Mouse (Mus musculus) lung, adult 2 months (tissue): ENCODE measurements around the gene Olfr556. TPM values are rescaled to one million over a fixed set of nuclear protein-coding genes. Genes with fewer than 3 reads are reported as not detected.
A peak's percentile ranks its signal among the peaks of the same experiment; 100 is the strongest.

ENCODE experiments used
- DNase-seq: peaks from one replicate; pipeline ENCODE4 v3.0.0; 2022
- H3K4me1 ChIP-seq: fragments of 200-500 bp; 2 replicates; pipeline ENCODE4 v1.6.1; 2011; ENCODE audit warnings: low read length; ENCODE audit not compliant: control insufficient read depth, insufficient read depth
- H3K4me3 ChIP-seq: fragments of 200-500 bp; replicated peaks from 2 replicates; pipeline ENCODE3; 2011; ENCODE audit warnings: low read depth, mild to moderate bottlenecking, control low read depth, low read length; ENCODE audit errors: extremely low read depth
- CTCF ChIP-seq: fragments of 200-500 bp; IDR thresholded peaks from 2 replicates; pipeline ENCODE4 v1.5.1; 2011; ENCODE audit warnings: mild to moderate bottlenecking, low read length, control low read depth; ENCODE audit not compliant: insufficient read depth
- POLR2A ChIP-seq: fragments of 200-500 bp; IDR thresholded peaks from 2 replicates; pipeline ENCODE4 v1.6.1; 2011; ENCODE audit warnings: low read depth, mild to moderate bottlenecking, control low read depth, low read length, borderline replicate concordance; ENCODE audit errors: extremely low read depth
- WGBS: fragments of 180-500 bp; shearing (Covaris S2); methylation state at CpG from one replicate; pipeline ENCODE4 v1.1.7; 2018; 5-methylcytosine and 5-hydroxymethylcytosine counted together
- polyA plus RNA-seq: library from polyadenylated mRNA; depleted of rRNA; stranded (reverse); fragments of >200 nt; gene quantifications from 2 replicates; pipeline ENCODE4 v1.2.3, GENCODE M21; 2012; rRNA removed

Olfr556 gene
- polyA plus RNA-seq, 1 experiment = 0.12 TPM

- peak; percentile 12 for DNase-seq
- Histone ChIP-seq H3K4me3 (no peak within 1 kb of the TSS), H3K4me1 (no peaks in the 10 kb centered on the region)
- TF ChIP-seq CTCF = peak; percentile 77
- TF ChIP-seq POLR2A = no peak
- 70% methylated on average over 5 of the region's 5 CpGs for WGBS
These were observed 30.8 kb downstream of the Olfr556 start, which contains the start of gene Olfr557 for GRCm38 (mm10) chr7:102695358-102696125. Olfr557 (plus strand) TSS chr7:102695910.

- no peak for DNase-seq
- Histone ChIP-seq H3K4me1 (no peaks in the 10 kb centered on the region), H3K4me3 (no peak overlapping the region)
- TF ChIP-seq CTCF (no peak), POLR2A (no peak)
- 86% methylated on average over 7 of the region's 7 CpGs for WGBS
These were observed 33.8 kb downstream of the Olfr556 start for GRCm38 (mm10) chr7:102698461-102698860.

- Histone ChIP-seq H3K4me3 (no peak within 1 kb of the TSS), H3K4me1 (no peaks in the 10 kb centered on the region)
- no peak for TF ChIP-seq POLR2A
- TF ChIP-seq CTCF = no peak
- DNase-seq = no peak
These were observed 37.2 kb downstream of the Olfr556 start, which contains the start of gene Olfr558 for GRCm38 (mm10) chr7:102701915-102702314. Olfr558 (plus strand) TSS chr7:102702215.

GRCm38 (mm10) chr7:102718970-102719369 is 54.3 kb downstream of the Olfr556 start, which contains the start of gene Olfr33:
Olfr33 (minus strand) TSS chr7:102719070.
- 31% methylated on average over 1 of the region's 1 CpGs for WGBS

More at GRCm38 (mm10) chr7:102718970-102719369, 54.3 kb downstream of the Olfr556 start, which contains the start of gene Olfr33:
- TF ChIP-seq POLR2A = no peak
- no peak for TF ChIP-seq CTCF
- H3K4me1 ChIP-seq = no peaks in the 10 kb centered on the region
- no peak within 1 kb of the TSS for H3K4me3 ChIP-seq
- DNase-seq = no peak

Other genes starting within 250 kb of the Olfr556 start
- gene Rrm1, start 223.2 kb upstream of the Olfr556 start, polyA plus RNA-seq = 5.9 and 7.2 TPM in 2 replicates
- not detected in 2 replicates for gene Olfr543, start 183.2 kb upstream of the Olfr556 start, polyA plus RNA-seq
- not detected in 2 replicates for gene Olfr544, start 176.6 kb upstream of the Olfr556 start, polyA plus RNA-seq
- not detected in 2 replicates for gene Olfr545, start 165.3 kb upstream of the Olfr556 start, polyA plus RNA-seq
- gene Olfr547, start 130.2 kb upstream of the Olfr556 start, polyA plus RNA-seq = not detected in 2 replicates
- not detected in 2 replicates for gene Olfr548-ps1, start 124.0 kb upstream of the Olfr556 start, polyA plus RNA-seq
- gene Olfr549, start 115.0 kb upstream of the Olfr556 start, polyA plus RNA-seq = not detected in 2 replicates
- 6.1 and 9.7 TPM in 2 replicates for gene Trim21, start 99.4 kb upstream of the Olfr556 start, polyA plus RNA-seq
- 8.4 and 9.4 TPM in 2 replicates for gene Olfr550, start 93.5 kb upstream of the Olfr556 start, polyA plus RNA-seq
- not detected in 2 replicates for gene Olfr551, start 73.0 kb upstream of the Olfr556 start, polyA plus RNA-seq
- gene Olfr552, start 67.1 kb upstream of the Olfr556 start, polyA plus RNA-seq = 0.13 and 0.16 TPM in 2 replicates
- gene Olfr553, start 46.7 kb upstream of the Olfr556 start, polyA plus RNA-seq = not detected in 2 replicates
- not detected in 2 replicates for gene Olfr554, start 26.5 kb upstream of the Olfr556 start, polyA plus RNA-seq
- not detected in 2 replicates for gene Olfr555, start 6.1 kb upstream of the Olfr556 start, polyA plus RNA-seq
- gene Trim68, start 22.4 kb downstream of the Olfr556 start, polyA plus RNA-seq = 16.7 and 23.7 TPM in 2 replicates
- gene Olfr557, start 31.0 kb downstream of the Olfr556 start, polyA plus RNA-seq = 0.26 TPM in 1 of 2 replicates, not detected in the other
- gene Olfr558, start 37.3 kb downstream of the Olfr556 start, polyA plus RNA-seq = 0.17 and 0.37 TPM in 2 replicates
- gene Olfr33, start 54.2 kb downstream of the Olfr556 start, polyA plus RNA-seq = not detected in 2 replicates
- gene Olfr559, start 62.6 kb downstream of the Olfr556 start, polyA plus RNA-seq = not detected in 2 replicates
- gene Olfr560, start 94.5 kb downstream of the Olfr556 start, polyA plus RNA-seq = not detected in 2 replicates
- 0.53 and 1.7 TPM in 2 replicates for gene Olfr78, start 94.6 kb downstream of the Olfr556 start, polyA plus RNA-seq
- gene Olfr561, start 106.3 kb downstream of the Olfr556 start, polyA plus RNA-seq = 0.10 TPM in 1 of 2 replicates, not detected in the other
- gene Olfr564, start 138.6 kb downstream of the Olfr556 start, polyA plus RNA-seq = not detected in 2 replicates
- gene Olfr566, start 193.9 kb downstream of the Olfr556 start, polyA plus RNA-seq = not detected in 2 replicates
- gene Olfr568, start 212.2 kb downstream of the Olfr556 start, polyA plus RNA-seq = not detected in 2 replicates
- gene Olfr569, start 226.0 kb downstream of the Olfr556 start, polyA plus RNA-seq = not detected in 2 replicates
- gene Olfr570, start 229.7 kb downstream of the Olfr556 start, polyA plus RNA-seq = not detected in 2 replicates